9 mouse cellular contexts compared by ENCODE assay signal in genomic region chr5:112625555-112626160, GRCm38 (mm10). TPM values are rescaled to one million over a fixed set of nuclear protein-coding genes. Genes with fewer than 3 reads are reported as not detected.
DNase-seq lines count a peak whose midpoint lies in the region; ATAC-seq and TF ChIP-seq lines count a peak whose summit lies in the region.
"Had no signal": no experiment of that assay in that cellular context is flagged by ENCODE, and none has a peak within 500 bp of the region (broad histone marks: within the 10 kb centered on the region; RNA-seq: fewer than 3 reads in every experiment).

No protein-coding gene starts in this region.

- TF ChIP-seq CTCF in lung, postnatal 0 days (IDR thresholded peaks at IDR 0.05) = no peak

- no peaks in the 10 kb centered on the region for H3K36me3 ChIP-seq in lung, postnatal 0 days (ENCODE audit: insufficient read depth, low read length)
- H3K36me3 ChIP-seq in forebrain, embryonic 15.5 days = no peaks in the 10 kb centered on the region
- H3K36me3 ChIP-seq in limb, embryonic 11.5 days (ENCODE audit: control insufficient read depth, insufficient read depth, low read length) = no peaks in the 10 kb centered on the region
- no peaks in the 10 kb centered on the region for H3K36me3 ChIP-seq in stomach, embryonic 15.5 days

- H3K4me1 ChIP-seq in lung, postnatal 0 days (ENCODE audit: insufficient read depth, low read depth, low read length) = no peaks in the 10 kb centered on the region
- H3K4me1 ChIP-seq in forebrain, embryonic 15.5 days = peaks cover 36% of the 10 kb centered on the region
- no peaks in the 10 kb centered on the region for H3K4me1 ChIP-seq in limb, embryonic 11.5 days (ENCODE audit: control insufficient read depth, insufficient read depth, low read length)
- H3K4me1 ChIP-seq in stomach, embryonic 15.5 days = no peaks in the 10 kb centered on the region

- no peaks in the 10 kb centered on the region for H3K27me3 ChIP-seq in lung, postnatal 0 days (replicated peaks; ENCODE audit: insufficient read depth, low read length)
- no peaks in the 10 kb centered on the region for H3K27me3 ChIP-seq in forebrain, embryonic 15.5 days
- H3K27me3 ChIP-seq in limb, embryonic 11.5 days (ENCODE audit: control insufficient read depth, insufficient read depth, low read length) = no peaks in the 10 kb centered on the region
- H3K27me3 ChIP-seq in stomach, embryonic 15.5 days (replicated peaks) = no peaks in the 10 kb centered on the region

- TF ChIP-seq EP300 in lung, postnatal 0 days (IDR thresholded peaks at IDR 0.05) = no peak

- H3K27ac ChIP-seq in lung, postnatal 0 days (ENCODE audit: low read length) = no peak overlapping the region
- H3K27ac ChIP-seq in forebrain, embryonic 15.5 days (replicated peaks) = no peak overlapping the region
- no peak overlapping the region for H3K27ac ChIP-seq in limb, embryonic 11.5 days (replicated peaks; ENCODE audit: low read depth, low read length)
- H3K27ac ChIP-seq in stomach, embryonic 15.5 days = no peak overlapping the region
- H3K27ac ChIP-seq: heart, adult 2 months; left cerebral cortex, adult 2 months had no signal

- 0 out of 2 replicates have a peak overlapping the region, but pooled peaks have one; percentile 11 for H3K4me2 ChIP-seq in lung, postnatal 0 days (replicated peaks; ENCODE audit: low read depth, low read length)
- peak overlapping the region; percentile 20; the same call in 1 of the 2 replicates for H3K4me2 ChIP-seq in forebrain, embryonic 15.5 days (replicated peaks)
- H3K4me2 ChIP-seq in limb, embryonic 11.5 days (ENCODE audit: low read depth, severe bottlenecking) = peak overlapping the region; percentile 29
- H3K4me2 ChIP-seq in stomach, embryonic 15.5 days = peak overlapping the region; percentile 20

- intact Hi-C loops in left cerebral cortex, postnatal 25 days (cut with DNase I) = no loop called here

- no peaks in the 10 kb centered on the region for H3K9me3 ChIP-seq in lung, postnatal 0 days (ENCODE audit: low read length)
- H3K9me3 ChIP-seq in forebrain, embryonic 15.5 days = no peaks in the 10 kb centered on the region
- no peaks in the 10 kb centered on the region for H3K9me3 ChIP-seq in limb, embryonic 11.5 days (ENCODE audit: control insufficient read depth, low read length)
- H3K9me3 ChIP-seq in stomach, embryonic 15.5 days = no peaks in the 10 kb centered on the region

- H3K4me3 ChIP-seq in lung, postnatal 0 days (ENCODE audit: low read depth, low read length) = no peak overlapping the region
- no peak overlapping the region for H3K4me3 ChIP-seq in forebrain, embryonic 15.5 days
- no peak overlapping the region for H3K4me3 ChIP-seq in limb, embryonic 11.5 days (ENCODE audit: low read depth, low read length)
- H3K4me3 ChIP-seq in stomach, embryonic 15.5 days (replicated peaks) = no peak overlapping the region
- H3K4me3 ChIP-seq: heart, adult 2 months; left cerebral cortex, adult 2 months had no signal

- WGBS in lung, postnatal 0 days = 36% methylated on average over 31 of the region's 31 CpGs
- 43% methylated on average over 31 of the region's 31 CpGs for WGBS in forebrain, embryonic 15.5 days
- WGBS in limb, embryonic 11.5 days = 46% methylated on average over 31 of the region's 31 CpGs
- WGBS in stomach, embryonic 15.5 days = 35% methylated on average over 31 of the region's 31 CpGs

- no peak for ATAC-seq in lung, postnatal 0 days
- no peak for ATAC-seq in forebrain, embryonic 15.5 days (replicated peaks)
- ATAC-seq in limb, embryonic 11.5 days (ENCODE audit: insufficient number of reproducible peaks, low FRiP score, low TSS enrichment, low read depth) = no peak
- no peak for ATAC-seq in stomach, embryonic 15.5 days (ENCODE audit: insufficient read depth, low FRiP score, low read depth)

- DNase-seq in lung, postnatal 0 days (ENCODE audit: low spot score) = no peak
- DNase-seq in lung, postnatal 25 days (ENCODE audit: low spot score) = no peak
- DNase-seq in limb, embryonic 11.5 days (ENCODE audit: low spot score) = peak; percentile 27
- DNase-seq in left cerebral cortex, postnatal 25 days (ENCODE audit: low spot score in 2 of 2) = no peak
- DNase-seq in kidney, adult 18-20 months = no peak
- DNase-seq: heart, adult 2 months had no signal

- no peak overlapping the region for H3K9ac ChIP-seq in lung, postnatal 0 days (replicated peaks; ENCODE audit: low read depth)
- no peak overlapping the region for H3K9ac ChIP-seq in forebrain, embryonic 15.5 days (replicated peaks)
- H3K9ac ChIP-seq in limb, embryonic 11.5 days (ENCODE audit: low read length) = no peak overlapping the region
- H3K9ac ChIP-seq in stomach, embryonic 15.5 days = no peak overlapping the region

RNA-seq across cellular contexts. Expression of gene Sez6l, which starts 48.7 kb away (rescaled TPM):
- polyA plus RNA-seq in lung, postnatal 0 days (2015; fragmentation: Nextera tagmentation; extraction: Ambion mirVana) = 0.11 and 0.13 TPM in 2 replicates
- 33.1 and 33.3 TPM in 2 replicates for polyA plus RNA-seq in forebrain, embryonic 15.5 days (2015; fragmentation: Nextera tagmentation; extraction: Ambion mirVana)
- polyA plus RNA-seq in limb, embryonic 11.5 days (2014; fragmentation: Nextera tagmentation; extraction: Ambion mirVana) = 0.13 and 0.21 TPM in 2 replicates
- polyA plus RNA-seq in stomach, embryonic 15.5 days (2015; fragmentation: Nextera tagmentation; extraction: Ambion mirVana) = 2.0 and 2.3 TPM in 2 replicates
- total RNA-seq in left cerebral cortex, postnatal 25 days (2021) = 100 to 1,000 TPM; 153 to 166 TPM

Comparison
In these comparisons a context has a peak if more than half of its experiments do, and no peak if none do; other contexts are left out.
1. RNA of gene Sez6l, which starts 48.7 kb away (polyA plus RNA-seq): 33.1 to 33.3 TPM in forebrain, embryonic 15.5 days; 2.0 to 2.3 TPM in stomach, embryonic 15.5 days, 0.13 to 0.21 TPM in limb, embryonic 11.5 days and 0.11 to 0.13 TPM in lung, postnatal 0 days; every median in the first group is over 10 times any median in the second.
2. Peak in every context shown above with its lines, with median percentiles within 50 percentile points of each other: H3K4me2 ChIP-seq.